Mouse (Mus musculus) embryonic facial prominence, embryonic 12.5 days (tissue): Measurements from ENCODE around the gene Lsp1. TPM values are rescaled to one million over a fixed set of nuclear protein-coding genes. Genes with fewer than 3 reads are reported as not detected.
A peak's percentile ranks its signal among the peaks of the same experiment; 100 is the strongest.

Experiments
- ATAC-seq: fragments of 200-750 bp; cut with Nextera tagmentation; 2 replicates; pipeline ENCODE4 v1.8.0; 2017; ENCODE audit not compliant: insufficient number of reproducible peaks, insufficient read depth, low FRiP score, low TSS enrichment
- H3K27ac ChIP-seq: fragments of 300-500 bp; sonication (generic); 2 replicates; pipeline ENCODE4 v1.5.1; 2016; ENCODE audit warnings: mild to moderate bottlenecking
- H3K27me3 ChIP-seq: fragments of 300-500 bp; sonication (generic); 2 replicates; pipeline ENCODE4 v1.6.1; 2016; ENCODE audit warnings: mild to moderate bottlenecking, moderate library complexity
- H3K36me3 ChIP-seq: fragments of 300-500 bp; sonication (generic); 2 replicates; pipeline ENCODE4 v1.6.1; 2016; ENCODE audit warnings: mild to moderate bottlenecking
- H3K4me1 ChIP-seq: fragments of 300-500 bp; sonication (generic); 2 replicates; pipeline ENCODE4 v1.6.1; 2016
- H3K4me2 ChIP-seq: fragments of 300-500 bp; sonication (generic); replicated peaks from 2 replicates; pipeline ENCODE4 v1.6.1; 2016; ENCODE audit warnings: mild to moderate bottlenecking, moderate library complexity
- H3K4me3 ChIP-seq: fragments of 300-500 bp; sonication (generic); 2 replicates; pipeline ENCODE4 v1.5.1; 2016; ENCODE audit warnings: mild to moderate bottlenecking
- H3K9ac ChIP-seq: fragments of 300-500 bp; sonication (generic); 2 replicates; pipeline ENCODE4 v1.6.1; 2016; ENCODE audit warnings: mild to moderate bottlenecking, moderate library complexity
- H3K9me3 ChIP-seq: fragments of 300-500 bp; sonication (generic); 2 replicates; pipeline ENCODE4 v1.6.1; 2016; ENCODE audit warnings: mild to moderate bottlenecking, moderate library complexity
- WGBS: fragments of 180-500 bp; shearing (Covaris S2); methylation state at CpG from one replicate; pipeline ENCODE4 v1.1.7; 2016; 5-methylcytosine and 5-hydroxymethylcytosine counted together
- polyA plus RNA-seq: library from polyadenylated mRNA; unstranded; fragments of >200 nt; fragmentation: Nextera tagmentation; extraction: Ambion mirVana; gene quantifications from 2 replicates; pipeline ENCODE4 v1.2.1, GENCODE M21; 2016

The Lsp1 gene
- polyA plus RNA-seq, 1 experiment from 2014 or later, result 24.5 TPM

GRCm38 (mm10) chr7:142531973-142532521 is 71.4 kb downstream of the Lsp1 start:
- Histone ChIP-seq H3K36me3 (peaks cover 5% of the 10 kb centered on the region; the same call in 1 of the 2 replicates), H3K4me2 (peak overlapping the region; percentile 70; the same call in 1 of the 2 replicates), H3K4me1 (peaks cover 49% of the 10 kb centered on the region), H3K9me3 (no peaks in the 10 kb centered on the region), H3K9ac (peak overlapping the region; percentile 79; the same call in 1 of the 2 replicates), H3K4me3 (no peak overlapping the region), H3K27ac (peak overlapping the region; percentile 90), H3K27me3 (no peaks in the 10 kb centered on the region)
- ATAC-seq, result no peak
- 78% methylated on average over 4 of the region's 4 CpGs for WGBS

GRCm38 (mm10) chr7:142532671-142533058 is 72.1 kb downstream of the Lsp1 start, which contains the start of gene Mrpl23:
TSS of gene Mrpl23 (plus strand) at chr7:142532686.
- peak; percentile 61; the same call in 1 of the 2 replicates for ATAC-seq

GRCm38 (mm10) chr7:142533059-142533855 is 72.6 kb downstream of the Lsp1 start:
- Histone ChIP-seq H3K9me3 (no peaks in the 10 kb centered on the region), H3K36me3 (peaks cover 5% of the 10 kb centered on the region; the same call in 1 of the 2 replicates), H3K27me3 (no peaks in the 10 kb centered on the region), H3K9ac (peak overlapping the region; percentile 79), H3K4me3 (peak overlapping the region; percentile 56), H3K4me1 (peaks cover 54% of the 10 kb centered on the region), H3K27ac (peak overlapping the region; percentile 90), H3K4me2 (peak overlapping the region; percentile 70)
- WGBS, result 1% methylated on average over 39 of the region's 44 CpGs
- ATAC-seq, result peak; percentile 74

More at GRCm38 (mm10) chr7:142532671-142533058, 72.1 kb downstream of the Lsp1 start, which contains the start of gene Mrpl23:
- no peaks in the 10 kb centered on the region for H3K9me3 ChIP-seq
- H3K4me2 ChIP-seq, result peak within 1 kb of the TSS; percentile 70
- peak within 1 kb of the TSS; percentile 79 for H3K9ac ChIP-seq
- H3K27me3 ChIP-seq, result no peaks in the 10 kb centered on the region
- WGBS, result 6% methylated on average over 13 of the region's 17 CpGs
- H3K36me3 ChIP-seq, result peaks cover 5% of the 10 kb centered on the region; the same call in 1 of the 2 replicates
- H3K4me3 ChIP-seq, result peak within 1 kb of the TSS; percentile 56
- peaks cover 51% of the 10 kb centered on the region for H3K4me1 ChIP-seq
- peak within 1 kb of the TSS; percentile 90 for H3K27ac ChIP-seq

GRCm38 (mm10) chr7:142535116-142535515 is 74.5 kb downstream of the Lsp1 start:
- Histone ChIP-seq H3K9me3 (no peaks in the 10 kb centered on the region), H3K4me1 (peaks cover 70% of the 10 kb centered on the region), H3K27me3 (no peaks in the 10 kb centered on the region), H3K4me2 (no peak overlapping the region), H3K36me3 (peaks cover 5% of the 10 kb centered on the region; the same call in 1 of the 2 replicates), H3K4me3 (no peak overlapping the region), H3K9ac (no peak overlapping the region), H3K27ac (peak overlapping the region; percentile 90)
- no peak for ATAC-seq
- 72% methylated on average over 4 of the region's 4 CpGs for WGBS

DNA sequence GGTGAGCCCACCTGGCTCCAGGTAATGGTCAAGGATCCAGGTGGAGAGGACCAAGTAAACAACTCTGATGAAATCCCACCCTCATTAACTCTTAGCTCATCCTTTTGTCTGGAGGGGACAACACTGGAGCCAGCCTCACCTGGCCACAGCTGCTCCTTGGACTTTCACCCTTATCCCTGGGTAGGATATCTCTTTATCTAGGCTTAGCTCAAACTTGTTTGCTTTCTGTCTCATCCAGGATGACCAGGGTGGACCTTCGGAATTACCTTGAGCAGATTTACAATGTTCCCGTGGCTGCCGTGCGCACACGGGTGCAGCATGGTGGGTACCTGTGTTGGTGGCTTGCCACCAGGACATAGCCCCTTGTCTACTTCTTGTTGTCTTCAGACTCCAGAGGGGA is 75.2 kb downstream of the Lsp1 start:
- H3K27ac ChIP-seq, result peak overlapping the region; percentile 90
- H3K27me3 ChIP-seq, result no peaks in the 10 kb centered on the region
- no peak overlapping the region for H3K9ac ChIP-seq
- ATAC-seq, result no peak
- H3K4me1 ChIP-seq, result peaks cover 72% of the 10 kb centered on the region
- H3K4me2 ChIP-seq, result no peak overlapping the region
- no peak overlapping the region for H3K4me3 ChIP-seq
- WGBS, result 94% methylated on average over 5 of the region's 5 CpGs
- H3K36me3 ChIP-seq, result peaks cover 5% of the 10 kb centered on the region; the same call in 1 of the 2 replicates
- H3K9me3 ChIP-seq, result no peaks in the 10 kb centered on the region

DNA sequence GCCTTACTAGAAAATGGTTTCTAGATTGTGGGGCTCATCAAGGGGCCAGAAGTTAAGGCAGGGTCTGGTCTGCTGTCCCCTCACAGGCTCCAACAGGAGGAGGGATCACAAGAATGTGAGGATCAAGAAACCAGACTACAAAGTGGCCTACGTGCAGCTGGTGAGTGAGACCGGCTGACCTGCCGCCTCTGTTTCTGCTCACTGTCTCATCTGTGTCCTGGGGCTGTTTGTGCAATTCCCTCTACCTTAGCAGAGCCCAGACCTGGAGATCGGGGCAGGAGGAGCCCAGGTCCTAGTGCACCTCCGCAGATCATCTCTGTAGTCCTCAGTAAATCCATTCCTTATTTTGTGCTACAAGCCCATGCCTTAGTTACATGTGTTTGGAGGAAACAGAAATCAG is 76.6 kb downstream of the Lsp1 start:
- Histone ChIP-seq H3K4me2 (no peak overlapping the region), H3K4me3 (no peak overlapping the region), H3K4me1 (peaks cover 73% of the 10 kb centered on the region), H3K36me3 (peaks cover 5% of the 10 kb centered on the region; the same call in 1 of the 2 replicates), H3K9ac (no peak overlapping the region), H3K27ac (peak overlapping the region; percentile 96), H3K9me3 (no peaks in the 10 kb centered on the region), H3K27me3 (no peaks in the 10 kb centered on the region)
- ATAC-seq, result no peak
- WGBS, result 28% methylated on average over 5 of the region's 5 CpGs

GRCm38 (mm10) chr7:142537879-142538278 is 77.3 kb downstream of the Lsp1 start:
- peak overlapping the region; percentile 96 for H3K27ac ChIP-seq
- H3K4me2 ChIP-seq, result peak overlapping the region; percentile 23; the same call in 1 of the 2 replicates
- H3K9me3 ChIP-seq, result no peaks in the 10 kb centered on the region
- WGBS, result 4% methylated on average over 6 of the region's 6 CpGs
- ATAC-seq, result 0 out of 2 replicates have a peak, but pooled peaks have one; percentile 25
- peaks cover 73% of the 10 kb centered on the region for H3K4me1 ChIP-seq
- no peaks in the 10 kb centered on the region for H3K27me3 ChIP-seq
- no peak overlapping the region for H3K9ac ChIP-seq
- H3K4me3 ChIP-seq, result no peak overlapping the region
- peaks cover 5% of the 10 kb centered on the region; the same call in 1 of the 2 replicates for H3K36me3 ChIP-seq

- Histone ChIP-seq H3K36me3 (peaks cover 5% of the 10 kb centered on the region; the same call in 1 of the 2 replicates), H3K27ac (peak overlapping the region; percentile 96), H3K4me1 (peaks cover 75% of the 10 kb centered on the region), H3K9me3 (no peaks in the 10 kb centered on the region), H3K4me3 (no peak overlapping the region), H3K4me2 (peak overlapping the region; percentile 23; the same call in 1 of the 2 replicates), H3K9ac (peak overlapping the region; percentile 15; the same call in 1 of the 2 replicates), H3K27me3 (no peaks in the 10 kb centered on the region)
- 25% methylated on average over 4 of the region's 4 CpGs for WGBS
- ATAC-seq, result 0 out of 2 replicates have a peak, but pooled peaks have one; percentile 3
Measured at GRCm38 (mm10) chr7:142538291-142538690, 77.7 kb downstream of the Lsp1 start.

- H3K4me2 ChIP-seq, result no peak overlapping the region
- H3K4me1 ChIP-seq, result peaks cover 75% of the 10 kb centered on the region
- peak overlapping the region; percentile 96 for H3K27ac ChIP-seq
- H3K27me3 ChIP-seq, result no peaks in the 10 kb centered on the region
- no peaks in the 10 kb centered on the region for H3K9me3 ChIP-seq
- 0 out of 2 replicates have a peak overlapping the region, but pooled peaks have one; percentile 15 for H3K9ac ChIP-seq
- ATAC-seq, result no peak
- peaks cover 5% of the 10 kb centered on the region; the same call in 1 of the 2 replicates for H3K36me3 ChIP-seq
- no peak overlapping the region for H3K4me3 ChIP-seq
- WGBS, result 14% methylated on average over 6 of the region's 6 CpGs
Measured at GRCm38 (mm10) chr7:142538766-142539165, 78.2 kb downstream of the Lsp1 start.

DNA sequence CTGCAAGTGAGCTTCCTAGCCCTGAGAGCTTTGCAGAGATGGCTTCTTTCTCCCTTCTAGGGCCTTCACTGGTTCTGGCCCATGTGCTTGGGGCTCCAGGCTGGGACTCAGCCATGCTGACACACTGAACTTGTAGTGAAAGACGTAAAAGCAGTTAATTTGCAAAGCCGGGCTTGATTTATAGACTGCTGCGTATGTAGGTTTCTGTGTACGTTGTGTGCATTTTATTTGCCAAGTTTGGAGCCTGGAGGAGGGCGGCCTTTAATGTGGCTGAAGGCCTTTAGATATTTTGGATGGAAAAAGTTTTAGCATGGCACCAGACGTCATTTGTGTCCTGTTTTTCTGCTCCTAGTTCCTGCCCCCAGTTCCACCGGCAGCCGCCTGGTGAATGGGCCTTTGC is 79.2 kb downstream of the Lsp1 start:
- peaks cover 65% of the 10 kb centered on the region for H3K4me1 ChIP-seq
- H3K4me3 ChIP-seq, result no peak overlapping the region
- 70% methylated on average over 8 of the region's 8 CpGs for WGBS
- ATAC-seq, result no peak
- H3K9ac ChIP-seq, result no peak overlapping the region
- H3K27me3 ChIP-seq, result no peaks in the 10 kb centered on the region
- H3K27ac ChIP-seq, result peak overlapping the region; percentile 96
- peaks cover 5% of the 10 kb centered on the region; the same call in 1 of the 2 replicates for H3K36me3 ChIP-seq
- H3K9me3 ChIP-seq, result no peaks in the 10 kb centered on the region
- no peak overlapping the region for H3K4me2 ChIP-seq

- 12% methylated on average over 11 of the region's 11 CpGs for WGBS
- Histone ChIP-seq H3K27me3 (no peaks in the 10 kb centered on the region), H3K4me3 (no peak overlapping the region), H3K27ac (peak overlapping the region; percentile 93), H3K4me2 (peak overlapping the region; percentile 1; the same call in 1 of the 2 replicates), H3K4me1 (peaks cover 68% of the 10 kb centered on the region), H3K36me3 (no peaks in the 10 kb centered on the region), H3K9me3 (no peaks in the 10 kb centered on the region), H3K9ac (peak overlapping the region; percentile 25; the same call in 1 of the 2 replicates)
- ATAC-seq, result peak; percentile 58; the same call in 1 of the 2 replicates
Measured at GRCm38 (mm10) chr7:142542771-142543303, 82.2 kb downstream of the Lsp1 start.
